Mouse (Mus musculus): ENCODE measurements around the gene Chrnb2. TPM values are rescaled to one million over a fixed set of nuclear protein-coding genes. Genes with fewer than 3 reads are reported as not detected.

The Chrnb2 gene
- polyA plus RNA-seq, 1 experiment from 2014 or later = 0.34 TPM

DNA sequence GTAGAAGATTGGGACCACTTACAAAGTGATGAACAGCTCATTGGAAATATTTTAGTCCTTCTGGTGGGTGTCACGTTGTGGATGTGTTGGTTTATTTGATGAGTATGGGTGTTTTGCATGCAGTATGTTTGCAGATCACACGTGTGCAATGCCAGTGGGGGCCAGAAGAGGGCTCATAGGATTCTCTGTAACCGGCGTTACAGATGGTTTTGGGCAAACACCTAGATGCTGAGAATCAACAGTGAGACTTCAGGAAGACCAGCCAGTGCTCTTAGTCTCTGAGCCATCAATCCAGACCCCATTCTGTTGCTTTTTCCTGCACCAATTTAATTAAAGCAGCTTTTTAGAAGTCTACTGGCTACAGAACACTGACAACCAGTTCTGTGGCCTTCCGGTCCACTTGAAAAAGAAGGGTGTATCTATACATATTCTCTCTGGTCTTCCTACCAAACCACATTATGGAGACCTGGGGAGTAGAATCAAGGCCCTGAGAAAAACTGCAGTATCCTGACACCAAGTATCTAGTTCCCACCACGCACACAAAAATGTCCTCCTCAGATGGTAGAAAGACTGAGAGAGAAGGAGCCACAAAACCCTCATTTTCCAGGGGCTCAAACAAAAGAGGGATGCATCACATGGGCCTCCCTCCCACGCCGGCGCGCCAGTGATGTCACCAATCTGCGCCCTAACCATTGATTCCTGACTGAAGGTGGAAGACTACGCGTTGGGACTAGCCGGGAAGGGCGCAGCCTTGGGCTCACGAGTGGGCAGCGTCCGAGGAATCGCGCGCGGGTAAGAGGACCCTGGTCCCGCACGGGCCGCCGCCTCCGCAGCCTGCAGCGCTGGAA is 49.8 kb downstream of the Chrnb2 start, which contains the start of gene Adar:
Gene Adar (plus strand): TSS at position 664 of the 848 bp plus-strand sequence.
- H3K4me1 ChIP-seq (replicated peaks; ENCODE audit: control insufficient read depth, insufficient read depth, low read length) = no peaks in the 10 kb centered on the region; the same call in 1 of the 2 replicates
- H3K27me3 ChIP-seq (replicated peaks; ENCODE audit: control insufficient read depth, insufficient read depth, low read length) = no peaks in the 10 kb centered on the region
- H3K27ac ChIP-seq (ENCODE audit: low read depth, low read length) = no peak within 1 kb of the TSS
- peak within 1 kb of the TSS; percentile 80 for H3K4me2 ChIP-seq
- ATAC-seq (replicated peaks; ENCODE audit: low FRiP score) (peak; percentile 72), DNase-seq (ENCODE audit: low spot score) (peak; percentile 81)
- peak within 1 kb of the TSS; percentile 70 for H3K4me3 ChIP-seq (ENCODE audit: low read depth, low read length)
- WGBS = 7% methylated on average over 28 of the region's 28 CpGs
- H3K36me3 ChIP-seq (ENCODE audit: control insufficient read depth, insufficient read depth, low read length) = no peaks in the 10 kb centered on the region
- H3K9me3 ChIP-seq (ENCODE audit: control insufficient read depth, low read length) = no peaks in the 10 kb centered on the region
- H3K9ac ChIP-seq (ENCODE audit: low read depth, low read length) = peak within 1 kb of the TSS; percentile 55

DNA sequence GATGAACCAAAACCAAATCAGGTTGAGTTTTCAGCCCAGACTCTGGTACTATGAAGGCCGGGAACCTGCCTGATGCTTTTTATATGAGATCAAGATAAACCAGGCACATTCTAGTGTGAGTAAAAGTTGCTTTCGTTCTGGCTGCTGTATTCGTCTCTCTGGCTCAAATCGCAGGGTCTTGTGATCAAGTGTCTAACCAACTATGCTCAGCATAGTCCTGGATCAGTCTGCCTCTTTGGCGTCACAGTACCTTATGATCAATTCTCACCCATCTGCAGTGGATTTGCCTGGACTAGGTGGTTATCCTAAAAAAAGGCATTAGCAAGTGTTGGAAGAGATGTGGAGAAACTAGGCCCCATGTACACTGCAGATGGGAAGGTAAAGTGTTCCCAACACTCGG is 60.4 kb downstream of the Chrnb2 start:
- Histone ChIP-seq H3K36me3 (ENCODE audit: control insufficient read depth, insufficient read depth, low read length) (no peaks in the 10 kb centered on the region), H3K9ac (ENCODE audit: low read depth, low read length) (no peak overlapping the region), H3K9me3 (ENCODE audit: control insufficient read depth, low read length) (no peaks in the 10 kb centered on the region), H3K4me1 (replicated peaks; ENCODE audit: control insufficient read depth, insufficient read depth, low read length) (no peaks in the 10 kb centered on the region), H3K4me2 (no peak overlapping the region), H3K27ac (ENCODE audit: low read depth, low read length) (no peak overlapping the region), H3K27me3 (replicated peaks; ENCODE audit: control insufficient read depth, insufficient read depth, low read length) (no peaks in the 10 kb centered on the region), H3K4me3 (ENCODE audit: low read depth, low read length) (no peak overlapping the region)
- ATAC-seq (replicated peaks; ENCODE audit: low FRiP score) (no peak), DNase-seq (ENCODE audit: low spot score) (no peak)
- WGBS = 77% methylated on average over 6 of the region's 6 CpGs

DNA sequence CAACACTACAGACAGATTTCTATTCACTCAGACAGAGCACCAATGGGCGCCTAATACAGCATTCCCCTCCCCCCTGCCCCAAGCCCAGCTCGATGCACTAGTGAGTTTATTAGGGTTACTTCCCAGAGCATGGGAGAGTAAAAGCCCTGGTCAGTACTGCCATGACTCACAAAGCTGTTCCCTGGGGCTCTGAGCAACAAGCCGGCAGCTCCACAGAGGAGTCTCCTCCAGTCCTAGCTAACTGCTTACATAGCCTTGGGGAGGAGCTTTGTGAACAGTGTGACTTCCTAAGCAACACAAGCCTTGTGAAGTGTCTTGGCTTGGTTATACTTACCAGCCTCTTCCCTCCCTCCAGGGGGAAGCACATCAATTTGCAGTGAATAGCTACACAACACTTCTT is 60.8 kb downstream of the Chrnb2 start:
- Histone ChIP-seq H3K4me1 (replicated peaks; ENCODE audit: control insufficient read depth, insufficient read depth, low read length) (no peaks in the 10 kb centered on the region), H3K27ac (ENCODE audit: low read depth, low read length) (no peak overlapping the region), H3K27me3 (replicated peaks; ENCODE audit: control insufficient read depth, insufficient read depth, low read length) (no peaks in the 10 kb centered on the region), H3K4me3 (ENCODE audit: low read depth, low read length) (no peak overlapping the region), H3K9me3 (ENCODE audit: control insufficient read depth, low read length) (no peaks in the 10 kb centered on the region), H3K9ac (ENCODE audit: low read depth, low read length) (no peak overlapping the region), H3K4me2 (no peak overlapping the region), H3K36me3 (ENCODE audit: control insufficient read depth, insufficient read depth, low read length) (no peaks in the 10 kb centered on the region)
- DNase-seq (ENCODE audit: low spot score) = no peak
- no peak for ATAC-seq (replicated peaks; ENCODE audit: low FRiP score)
- 32% methylated on average over 3 of the region's 3 CpGs for WGBS

DNA sequence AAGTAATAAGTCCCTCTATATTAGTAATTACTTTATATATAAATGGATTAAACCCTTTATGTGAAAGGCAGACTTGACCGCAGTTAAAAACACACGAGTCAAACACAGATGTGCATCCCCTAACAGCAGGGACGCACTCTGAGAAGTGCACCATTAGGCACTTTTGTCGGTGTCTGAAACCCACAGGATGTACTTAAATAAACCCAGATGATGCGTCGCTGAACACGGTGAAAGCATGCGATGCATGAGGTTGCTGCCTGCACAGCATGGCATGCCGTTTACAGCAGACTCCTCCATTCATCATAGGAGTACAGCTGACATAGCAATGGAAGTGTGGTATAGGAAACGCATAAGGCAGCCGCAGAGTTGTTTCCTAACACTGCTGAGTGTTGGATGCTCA is 64.0 kb downstream of the Chrnb2 start:
- ATAC-seq (replicated peaks; ENCODE audit: low FRiP score) (no peak), DNase-seq (ENCODE audit: low spot score) (no peak)
- H3K27me3 ChIP-seq (replicated peaks; ENCODE audit: control insufficient read depth, insufficient read depth, low read length) = no peaks in the 10 kb centered on the region
- no peak overlapping the region for H3K27ac ChIP-seq (ENCODE audit: low read depth, low read length)
- no peaks in the 10 kb centered on the region for H3K9me3 ChIP-seq (ENCODE audit: control insufficient read depth, low read length)
- WGBS = 81% methylated on average over 11 of the region's 11 CpGs
- H3K4me3 ChIP-seq (ENCODE audit: low read depth, low read length) = no peak overlapping the region
- no peak overlapping the region for H3K9ac ChIP-seq (ENCODE audit: low read depth, low read length)
- no peaks in the 10 kb centered on the region for H3K4me1 ChIP-seq (replicated peaks; ENCODE audit: control insufficient read depth, insufficient read depth, low read length)
- H3K4me2 ChIP-seq = no peak overlapping the region
- no peaks in the 10 kb centered on the region for H3K36me3 ChIP-seq (ENCODE audit: control insufficient read depth, insufficient read depth, low read length)

DNA sequence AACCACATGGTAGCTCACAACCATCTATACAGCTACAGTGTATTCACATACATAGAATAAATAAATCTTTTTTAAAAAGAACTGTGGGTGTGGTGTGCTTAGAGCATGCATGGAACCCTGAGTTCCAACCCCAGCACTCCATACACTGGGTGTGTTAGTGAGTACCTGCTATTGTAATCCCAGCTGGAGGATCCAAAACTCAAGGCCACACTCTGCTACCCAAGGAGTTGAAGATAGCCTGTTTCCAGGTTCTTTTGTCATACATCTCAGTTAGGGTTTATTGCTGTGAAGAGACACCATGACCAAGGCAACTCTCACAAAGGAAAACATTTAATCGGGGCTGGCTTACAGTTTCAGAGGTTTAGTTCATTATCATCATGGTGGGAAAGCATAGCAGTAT is 65.5 kb downstream of the Chrnb2 start:
- Histone ChIP-seq H3K4me3 (ENCODE audit: low read depth, low read length) (no peak overlapping the region), H3K27ac (ENCODE audit: low read depth, low read length) (no peak overlapping the region), H3K9ac (ENCODE audit: low read depth, low read length) (no peak overlapping the region), H3K27me3 (replicated peaks; ENCODE audit: control insufficient read depth, insufficient read depth, low read length) (no peaks in the 10 kb centered on the region), H3K4me1 (replicated peaks; ENCODE audit: control insufficient read depth, insufficient read depth, low read length) (no peaks in the 10 kb centered on the region), H3K9me3 (ENCODE audit: control insufficient read depth, low read length) (no peaks in the 10 kb centered on the region), H3K4me2 (no peak overlapping the region), H3K36me3 (ENCODE audit: control insufficient read depth, insufficient read depth, low read length) (no peaks in the 10 kb centered on the region)
- DNase-seq (ENCODE audit: low spot score) = no peak
- 91% methylated on average over 1 of the region's 1 CpGs for WGBS
- ATAC-seq (replicated peaks; ENCODE audit: low FRiP score) = no peak

Other genes with a start within 250 kb of the Chrnb2 start
- 0.19 and 0.45 TPM in 2 replicates for gene Kcnn3, start 244.5 kb downstream of the Chrnb2 start, polyA plus RNA-seq (2014; fragmentation: Nextera tagmentation; extraction: Ambion mirVana)
- 12.6 and 14.0 TPM in 2 replicates for gene Adar, start 49.6 kb downstream of the Chrnb2 start, polyA plus RNA-seq (2014; fragmentation: Nextera tagmentation; extraction: Ambion mirVana)
- gene Ube2q1, start 9.0 kb upstream of the Chrnb2 start, polyA plus RNA-seq (2014; fragmentation: Nextera tagmentation; extraction: Ambion mirVana) = 15.0 and 15.7 TPM in 2 replicates
- 3.2 and 3.9 TPM in 2 replicates for gene She, start 66.7 kb upstream of the Chrnb2 start, polyA plus RNA-seq (2014; fragmentation: Nextera tagmentation; extraction: Ambion mirVana)
- 0.71 and 1.0 TPM in 2 replicates for gene Il6ra, start 148.6 kb upstream of the Chrnb2 start, polyA plus RNA-seq (2014; fragmentation: Nextera tagmentation; extraction: Ambion mirVana)
- gene Atp8b2, start 198.9 kb upstream of the Chrnb2 start, polyA plus RNA-seq (2014; fragmentation: Nextera tagmentation; extraction: Ambion mirVana) = 7.7 and 9.1 TPM in 2 replicates
- 187 TPM in 2 replicates for gene Hax1, start 234.1 kb upstream of the Chrnb2 start, polyA plus RNA-seq (2014; fragmentation: Nextera tagmentation; extraction: Ambion mirVana)

Measured in liver, embryonic 11.5 days (tissue).